Mouse (Mus musculus) lung, postnatal 10 days (tissue): ENCODE measurements around the gene Ralgapa1.

Experiments
- DNase-seq: peaks from one replicate; pipeline ENCODE4 v3.0.0; 2021

The Ralgapa1 gene

DNA sequence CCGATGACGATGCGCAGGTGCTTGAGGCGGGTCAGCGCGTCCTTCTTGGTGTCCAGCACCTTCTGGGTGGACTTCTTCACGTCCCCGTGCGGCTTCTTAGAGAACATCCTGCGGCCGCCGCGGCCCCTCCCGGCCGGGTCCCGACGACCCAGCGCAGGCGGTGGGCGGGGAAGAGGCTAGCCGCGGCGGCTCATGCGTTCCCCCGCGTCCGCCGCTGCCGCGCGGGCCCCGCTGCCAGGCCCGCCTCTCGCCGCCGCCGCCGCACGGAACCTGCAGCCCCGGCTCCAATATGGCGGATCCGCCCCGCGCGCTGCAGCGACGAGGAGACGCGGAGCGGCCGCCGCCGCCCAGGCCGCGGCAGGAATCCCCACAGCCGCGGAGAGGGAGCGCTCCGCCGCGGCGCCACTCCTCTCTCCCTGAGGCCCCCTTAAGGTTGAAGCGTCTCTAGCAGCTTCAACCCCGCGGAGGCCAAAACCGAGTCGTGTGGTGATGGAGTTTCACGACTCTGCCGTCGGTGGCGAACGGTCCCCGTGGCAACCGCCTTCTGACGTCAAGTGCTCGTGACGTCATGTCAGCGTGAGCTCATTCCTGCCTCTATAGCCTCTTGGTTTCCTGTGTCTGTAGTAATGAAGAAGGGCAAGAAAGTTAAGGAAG lies at the start of gene Ralgapa1:
Ralgapa1 (minus strand) TSS at position 507 of the 654 bp plus-strand sequence.
- DNase-seq: peak; percentile 94

DNA sequence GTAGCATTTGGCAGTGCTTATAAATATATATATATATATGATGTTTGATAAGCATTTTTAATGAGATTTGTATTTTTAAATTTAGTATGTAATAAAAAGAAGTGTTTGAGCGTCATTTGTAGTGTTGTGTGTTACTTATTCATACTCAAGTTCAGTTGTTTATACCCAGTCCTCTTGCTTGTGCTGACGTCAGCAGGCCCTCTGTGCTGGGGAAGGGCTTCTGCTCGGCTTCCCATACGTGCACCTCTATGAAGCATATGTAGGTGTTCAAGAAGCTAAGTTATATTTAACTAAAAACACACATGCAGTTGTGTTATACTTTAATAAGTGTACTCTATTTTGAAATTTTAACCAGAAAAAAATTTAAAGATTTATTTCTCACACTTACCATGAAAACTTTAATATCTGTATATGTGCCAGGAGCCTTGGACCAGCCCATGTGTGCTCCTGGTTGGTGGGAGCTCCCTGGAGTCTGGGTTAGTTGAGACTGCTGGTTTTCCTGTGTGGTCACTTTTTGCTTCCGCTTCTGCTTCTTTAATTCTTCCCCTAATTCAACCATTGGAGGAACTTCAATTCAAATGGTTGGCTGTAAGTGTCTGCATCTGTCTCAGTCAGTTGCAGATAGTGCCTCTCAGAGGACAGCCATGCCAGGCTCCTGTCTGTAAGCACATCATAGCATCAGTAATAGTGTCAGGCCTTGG lies 48.8 kb upstream of the Ralgapa1 start:
- DNase-seq: no peak

DNA sequence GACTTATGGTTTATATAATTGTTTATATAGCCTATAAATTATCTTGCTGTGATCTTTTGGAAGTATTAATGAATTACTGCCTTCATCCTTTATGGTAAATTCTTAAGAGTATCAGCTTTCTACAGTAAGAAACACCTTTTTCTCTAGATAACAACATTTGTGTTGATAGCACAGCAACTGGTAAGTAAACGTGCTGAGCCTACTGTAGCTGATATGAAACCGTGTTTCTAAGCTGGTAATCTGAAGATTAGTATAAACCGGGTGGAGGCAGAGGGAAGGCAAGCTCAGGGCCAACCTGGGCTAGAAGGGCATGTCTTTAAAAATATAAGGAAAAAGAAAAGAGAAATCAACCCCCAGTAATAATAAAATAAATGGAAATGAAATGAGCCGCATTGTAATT lies 46.8 kb upstream of the Ralgapa1 start:
- DNase-seq: no peak

DNA sequence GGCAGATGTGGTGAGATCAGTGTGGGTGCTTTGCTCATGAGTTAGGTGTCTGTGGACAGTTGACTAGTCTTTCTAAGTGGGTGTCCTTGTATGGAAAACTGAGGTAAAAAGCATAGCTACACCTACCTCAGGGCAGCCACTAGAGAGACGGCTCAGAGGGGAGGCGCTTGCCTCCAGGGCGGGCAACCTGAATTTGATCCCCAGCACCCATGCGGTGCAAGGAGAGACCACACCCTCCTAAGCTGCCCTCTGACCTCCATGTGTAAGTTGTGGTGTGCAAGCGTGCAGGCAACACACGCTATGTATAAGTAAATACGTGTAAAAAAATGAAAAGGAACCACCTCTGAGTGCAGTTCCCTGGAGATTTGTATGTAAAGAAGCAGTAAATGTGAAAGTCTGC lies 39.7 kb upstream of the Ralgapa1 start:
- DNase-seq: no peak

DNA sequence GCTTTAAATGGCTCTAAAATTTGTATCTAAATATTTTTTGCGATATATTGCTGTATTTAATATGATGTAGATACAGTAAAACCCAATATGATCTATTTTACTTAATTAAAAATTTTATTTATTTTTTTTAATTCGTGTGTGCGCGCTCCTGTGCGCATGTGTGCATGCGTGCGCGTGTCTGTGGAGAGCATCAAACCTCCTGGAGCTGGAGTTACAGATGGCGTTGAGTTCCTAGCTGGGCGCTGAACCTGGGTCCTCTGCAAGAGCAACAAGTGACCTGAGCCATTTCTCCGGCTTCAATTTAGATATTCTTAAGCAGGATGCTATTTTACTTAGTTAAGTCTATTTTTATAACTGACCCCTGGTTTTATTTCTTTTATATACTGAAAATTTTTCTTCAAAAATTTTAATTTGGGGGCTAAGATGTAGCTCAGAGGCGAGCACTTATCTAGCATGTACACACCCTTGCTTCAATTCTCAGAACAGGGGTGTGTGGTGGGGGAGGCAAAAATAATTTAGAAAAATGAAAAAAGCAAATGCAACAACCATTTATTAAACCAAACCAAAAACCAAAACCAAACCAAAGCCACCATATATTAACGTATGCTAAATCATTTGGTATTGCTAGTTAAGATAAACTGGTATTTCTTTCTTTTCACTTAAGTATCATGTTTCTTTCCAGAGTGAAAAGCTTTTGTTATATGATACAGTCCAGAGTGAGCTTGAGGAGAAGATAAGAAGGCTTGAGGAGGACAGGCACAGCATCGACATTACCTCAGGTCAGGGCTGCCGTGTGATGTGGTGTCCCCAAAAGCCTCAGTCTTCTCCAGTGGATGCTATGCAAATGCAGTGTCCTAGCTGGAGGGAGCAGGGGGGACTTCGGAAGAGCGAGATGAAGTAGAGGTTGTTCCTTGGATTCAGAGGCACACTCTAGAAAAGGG lies 38.7 kb upstream of the Ralgapa1 start:
- no peak for DNase-seq

DNA sequence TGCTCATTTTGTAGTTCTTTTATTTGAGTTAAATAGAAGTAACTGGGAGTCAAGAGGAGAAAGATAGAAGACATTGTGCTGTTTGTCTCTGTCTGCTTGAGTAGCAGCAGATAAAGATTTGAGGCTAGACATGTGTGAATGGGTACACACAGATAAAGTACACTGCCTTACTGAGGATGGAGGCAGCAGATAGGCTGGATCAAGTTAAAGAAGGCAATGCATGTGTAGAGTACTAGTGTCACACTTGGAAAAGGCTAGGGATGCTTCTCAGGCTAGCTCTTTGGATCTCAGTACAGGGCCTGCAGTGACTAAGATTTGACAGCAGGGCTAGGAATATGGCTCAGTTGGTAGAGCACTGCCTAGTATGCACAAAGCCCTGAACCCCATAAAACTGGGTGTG lies 29.7 kb upstream of the Ralgapa1 start:
- no peak for DNase-seq

DNA sequence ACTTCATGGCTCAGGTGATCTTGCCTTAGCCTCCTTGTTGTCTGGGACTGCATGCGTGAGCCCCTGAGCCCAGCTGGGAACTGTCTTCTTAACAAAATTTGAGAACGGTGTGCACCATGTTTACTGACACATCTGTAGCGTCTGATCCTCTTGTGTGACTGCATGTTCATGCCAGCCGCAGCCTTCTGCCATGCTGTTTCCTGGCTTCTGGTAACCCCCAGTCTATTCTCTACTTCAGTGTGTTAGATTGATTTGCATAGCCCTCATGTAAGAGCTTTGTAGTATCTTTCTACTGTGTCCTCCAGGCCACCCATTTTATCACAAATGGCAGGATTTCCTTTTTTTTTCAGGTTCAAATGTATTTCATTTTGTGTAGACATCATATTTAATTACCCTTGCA lies 26.9 kb upstream of the Ralgapa1 start:
- DNase-seq: no peak

DNA sequence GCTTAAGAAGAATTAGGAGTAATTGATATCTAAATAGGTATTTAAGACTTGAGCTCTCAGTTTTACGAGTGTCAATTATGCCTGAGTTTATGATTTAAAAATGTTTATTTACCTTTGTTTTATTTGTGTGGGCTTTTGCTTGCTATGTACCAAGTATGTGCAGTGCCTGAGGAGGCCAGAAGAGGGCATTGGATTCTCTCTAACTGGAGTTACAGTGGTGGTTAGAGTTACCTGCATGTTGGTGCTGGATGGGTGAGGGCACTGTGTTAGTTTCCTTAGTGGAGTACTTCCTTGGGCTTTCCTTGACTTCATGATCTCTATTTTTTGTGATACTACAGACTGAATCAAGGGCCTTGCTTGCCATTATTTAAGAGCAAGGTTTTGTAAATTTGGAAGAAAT lies 25.8 kb upstream of the Ralgapa1 start:
- DNase-seq: peak; percentile 29

DNA sequence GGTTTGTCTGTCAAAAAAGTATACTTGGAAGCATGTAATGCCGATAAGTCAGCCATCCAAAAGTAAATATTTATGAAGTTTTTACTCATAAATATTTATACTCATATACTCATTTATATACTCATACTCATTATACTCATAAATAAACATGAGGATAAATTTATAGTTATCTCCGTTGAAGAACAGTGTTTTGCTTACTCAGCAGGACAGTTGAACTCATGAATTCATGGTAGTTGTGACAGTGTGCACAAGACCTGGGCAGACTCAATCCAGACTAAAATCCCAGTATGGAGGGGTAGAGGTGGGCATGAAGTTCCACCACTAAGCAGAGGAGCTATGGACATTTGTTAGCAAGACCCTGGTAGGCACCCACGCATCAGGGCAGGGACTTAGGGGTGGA lies 16.5 kb upstream of the Ralgapa1 start:
- no peak for DNase-seq

DNA sequence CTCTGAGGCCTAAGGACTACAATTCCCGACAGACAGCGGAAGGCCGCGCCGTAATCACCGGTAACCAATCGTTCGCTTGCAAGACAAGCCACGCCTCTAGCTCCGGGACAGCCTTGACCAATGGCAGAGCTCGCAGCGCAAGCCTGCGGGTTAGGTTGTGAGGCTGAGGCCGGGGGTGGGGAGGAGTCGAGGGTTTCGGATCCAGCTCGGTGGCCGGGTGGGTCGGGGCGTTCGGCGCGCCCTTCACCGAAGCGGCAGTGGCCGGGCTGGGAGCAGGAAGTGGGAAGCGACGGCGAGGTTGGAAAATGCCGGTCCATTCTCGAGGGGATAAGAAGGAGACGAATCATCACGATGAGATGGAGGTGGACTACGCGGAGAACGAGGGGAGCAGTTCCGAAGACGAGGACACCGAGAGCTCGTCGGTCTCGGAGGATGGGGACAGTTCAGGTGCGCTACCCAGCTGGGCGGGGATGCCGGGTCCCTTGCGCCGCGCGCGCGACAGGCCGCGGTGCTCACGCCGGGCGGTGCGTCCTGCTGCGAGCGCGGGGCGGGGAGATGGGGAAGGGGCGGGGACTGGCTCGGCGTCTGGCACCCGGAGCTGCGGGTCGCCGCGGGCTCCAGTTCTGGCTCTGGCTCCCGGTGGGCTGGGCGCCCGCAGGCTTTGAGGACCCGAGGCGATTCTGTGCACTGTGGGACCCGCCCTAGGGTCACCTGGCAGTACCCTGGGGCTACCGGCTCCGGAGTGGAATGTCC lies 15.4 kb upstream of the Ralgapa1 start, which contains the start of gene Brms1l:
Brms1l (plus strand) TSS at position 126 of the 753 bp plus-strand sequence.
- peak; percentile 99 for DNase-seq

DNA sequence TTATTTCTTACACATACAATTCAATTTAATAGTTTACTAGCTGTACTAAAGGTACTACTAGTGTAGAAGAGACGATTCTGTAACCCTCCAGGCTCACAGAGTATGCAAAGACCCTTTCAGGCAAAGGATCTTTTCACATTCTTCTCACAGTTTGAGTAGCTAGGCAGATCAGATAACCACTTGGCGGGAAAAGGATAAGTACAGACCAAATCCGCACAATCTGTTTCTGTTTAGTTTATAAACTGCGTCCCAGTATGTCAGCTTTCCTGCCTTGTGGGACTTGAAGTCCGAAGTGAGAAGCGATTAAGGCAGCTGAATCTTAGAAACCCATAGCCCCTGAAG lies 14.9 kb upstream of the Ralgapa1 start:
- no peak for DNase-seq

DNA sequence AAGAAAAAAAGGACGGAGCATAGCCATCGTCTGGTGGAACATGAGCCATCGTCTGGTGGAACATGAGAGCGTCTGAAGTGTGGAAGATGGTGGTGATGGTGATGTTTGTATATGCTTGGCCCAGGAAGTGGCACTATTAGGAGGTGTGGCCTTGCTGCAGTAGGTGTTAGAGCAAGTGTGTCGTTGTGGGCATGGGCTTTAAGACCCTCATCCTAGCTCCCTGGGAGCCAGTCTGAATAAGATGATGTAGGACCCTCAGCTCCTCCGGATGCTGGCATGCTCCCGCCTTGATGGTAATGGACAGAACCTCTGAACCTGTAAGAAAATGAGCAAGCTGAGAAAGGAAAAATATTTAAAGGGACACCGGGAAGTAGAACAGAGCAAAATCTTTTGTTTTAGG lies 13.9 kb upstream of the Ralgapa1 start:
- DNase-seq: no peak

DNA sequence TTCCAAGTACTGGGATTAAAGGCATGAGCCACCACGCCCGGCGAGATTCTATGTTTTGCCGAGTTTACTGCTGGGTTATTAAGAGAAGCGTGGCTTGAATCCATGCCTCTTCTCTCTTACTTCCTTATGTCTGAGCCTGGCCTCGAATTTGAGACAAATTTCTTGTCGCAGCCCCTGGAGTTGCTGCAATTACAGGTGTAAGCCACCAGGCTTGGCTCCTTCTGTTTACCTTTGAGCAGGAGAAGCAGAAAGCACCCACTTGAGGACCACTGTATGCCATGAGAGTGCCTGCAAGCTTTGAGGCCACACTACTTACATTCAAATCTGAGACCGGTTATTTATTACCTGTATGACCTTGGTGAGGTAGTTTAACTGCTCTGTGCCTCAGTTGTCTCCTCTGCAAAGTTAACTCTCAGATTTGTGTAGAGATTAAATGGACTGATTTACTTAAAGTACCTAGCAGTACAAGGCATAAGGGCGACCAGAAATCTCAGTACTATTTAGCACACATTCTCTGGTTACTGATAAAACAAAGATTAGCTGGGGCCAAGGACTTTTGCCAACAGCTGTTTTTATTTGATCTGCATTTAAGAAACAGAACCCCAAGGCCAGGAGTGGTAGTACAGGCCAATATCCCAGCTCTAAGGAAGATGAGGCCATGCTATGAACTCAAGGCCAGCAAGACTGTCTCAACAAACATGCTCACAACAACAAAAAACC lies 13.1 kb upstream of the Ralgapa1 start:
- DNase-seq: no peak

DNA sequence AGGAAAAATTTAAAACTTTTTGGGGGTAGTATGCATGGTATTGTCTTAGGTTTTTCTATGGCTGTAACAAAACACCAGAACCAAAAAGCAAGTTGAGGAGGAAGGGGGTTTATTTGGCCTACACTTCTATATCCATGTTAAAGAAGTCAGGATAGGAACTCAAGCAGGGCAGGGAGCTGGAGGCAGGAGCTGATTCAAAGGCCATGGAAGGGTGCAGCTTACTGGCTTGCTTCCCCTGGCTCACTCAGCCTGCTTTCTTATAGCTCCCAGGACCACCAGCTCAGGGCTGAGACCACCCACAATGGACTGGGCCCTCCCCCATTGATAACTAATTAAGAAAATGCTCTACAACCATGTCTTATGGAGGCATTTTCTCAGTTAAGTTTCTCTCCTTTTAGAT lies 12.0 kb upstream of the Ralgapa1 start:
- no peak for DNase-seq

DNA sequence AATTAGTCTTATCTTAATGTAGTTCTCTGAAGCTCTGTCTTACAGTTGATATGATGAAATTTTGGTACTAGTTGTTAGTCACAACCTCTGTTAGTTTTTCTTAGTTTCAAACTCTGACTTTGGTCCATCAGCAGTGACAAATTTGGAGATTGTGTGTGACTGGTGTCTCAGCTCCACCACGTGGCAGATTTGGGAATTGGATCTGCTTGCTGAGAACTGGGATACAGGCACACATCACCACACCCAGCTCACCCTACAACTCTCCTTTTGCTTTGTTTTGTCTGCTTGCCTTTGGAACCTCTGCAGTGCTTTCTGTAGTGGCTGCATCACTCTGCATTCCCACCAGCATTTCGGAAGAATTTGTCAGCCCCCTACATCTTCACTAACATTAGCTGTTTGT lies 10.1 kb upstream of the Ralgapa1 start:
- peak; percentile 86 for DNase-seq

DNA sequence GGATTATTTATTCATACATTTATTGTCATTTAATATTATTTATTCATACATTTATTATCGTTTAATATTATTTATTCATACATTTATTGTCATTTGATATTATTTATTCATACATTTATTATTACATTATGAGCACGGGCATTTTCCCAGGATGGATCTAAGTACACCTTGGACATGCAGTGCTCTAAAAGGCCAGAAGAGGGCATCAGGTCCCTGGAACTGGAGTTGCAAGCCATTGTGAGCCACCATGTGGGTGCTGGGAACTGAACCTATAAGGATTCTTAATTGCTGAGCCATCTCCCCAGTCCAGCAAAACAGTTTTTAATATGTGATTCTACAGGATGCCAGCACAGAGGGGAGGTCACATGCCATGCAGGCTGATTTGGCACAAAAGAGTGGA lies 4.6 kb upstream of the Ralgapa1 start:
- DNase-seq: no peak

DNA sequence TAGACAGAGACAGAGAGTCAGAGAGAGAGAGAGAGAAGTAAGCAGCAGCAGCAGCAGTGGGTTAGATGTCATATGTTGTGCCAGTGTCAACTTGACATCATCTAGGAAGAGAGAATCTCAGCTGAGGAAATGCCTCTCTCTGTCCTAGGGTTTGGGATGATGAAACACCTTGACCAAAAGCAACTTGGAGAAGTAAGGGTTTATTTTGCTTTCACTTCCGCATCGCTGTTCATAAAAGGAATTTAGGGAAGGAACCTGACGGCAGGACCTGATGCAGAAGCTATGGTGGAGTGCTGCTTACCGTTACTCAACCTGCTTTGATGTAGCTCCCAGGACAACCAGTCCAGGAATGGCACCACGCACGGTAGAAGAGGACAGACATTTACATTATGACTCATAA lies 3.1 kb upstream of the Ralgapa1 start:
- no peak for DNase-seq

DNA sequence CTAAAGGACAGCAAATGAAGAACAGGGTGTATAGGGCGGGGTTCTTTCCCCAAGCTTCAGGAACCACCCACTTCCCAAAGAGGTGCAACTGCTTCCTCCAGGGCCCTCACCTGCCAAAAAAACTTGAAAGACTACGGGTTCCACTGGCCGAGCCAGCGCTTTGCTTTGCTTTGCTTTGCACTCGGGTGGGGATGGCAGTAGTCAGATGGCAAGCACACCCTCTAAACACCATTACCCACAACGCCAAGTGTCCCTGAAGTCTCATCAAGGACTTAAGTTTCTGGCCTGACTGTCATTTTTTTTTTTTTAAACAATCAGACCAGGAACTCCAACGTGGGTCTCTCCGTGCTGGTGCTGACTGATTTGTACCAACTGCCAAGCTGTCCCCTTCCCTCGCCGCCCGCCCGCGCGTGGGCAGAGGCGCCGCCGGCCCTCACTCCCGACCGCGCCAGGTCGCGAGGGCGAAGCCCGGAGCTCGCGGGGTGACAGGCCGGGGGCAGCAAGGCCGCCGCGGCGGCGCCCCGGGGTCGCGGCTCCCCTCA lies 777 bp downstream of the Ralgapa1 start:
- DNase-seq: peak; percentile 48

DNA sequence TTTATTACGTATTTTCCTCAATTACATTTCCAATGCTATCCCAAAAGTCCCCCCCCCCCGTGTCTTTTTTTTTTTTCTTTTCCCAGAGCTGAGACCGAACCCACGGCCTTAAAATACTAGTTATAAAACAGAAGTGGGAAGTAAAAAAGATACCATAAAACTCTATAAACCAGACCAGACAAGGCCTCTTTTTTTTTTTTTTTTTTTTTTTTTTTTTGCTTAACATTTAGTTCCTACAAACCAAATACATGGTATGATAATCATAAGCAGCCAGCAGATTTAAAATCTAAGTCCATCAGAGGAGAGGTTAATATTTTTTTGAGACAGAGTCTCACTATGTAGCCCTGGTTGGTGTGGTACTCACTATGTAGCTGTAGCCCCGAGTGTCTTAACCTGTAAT lies 4.5 kb downstream of the Ralgapa1 start:
- DNase-seq: no peak

DNA sequence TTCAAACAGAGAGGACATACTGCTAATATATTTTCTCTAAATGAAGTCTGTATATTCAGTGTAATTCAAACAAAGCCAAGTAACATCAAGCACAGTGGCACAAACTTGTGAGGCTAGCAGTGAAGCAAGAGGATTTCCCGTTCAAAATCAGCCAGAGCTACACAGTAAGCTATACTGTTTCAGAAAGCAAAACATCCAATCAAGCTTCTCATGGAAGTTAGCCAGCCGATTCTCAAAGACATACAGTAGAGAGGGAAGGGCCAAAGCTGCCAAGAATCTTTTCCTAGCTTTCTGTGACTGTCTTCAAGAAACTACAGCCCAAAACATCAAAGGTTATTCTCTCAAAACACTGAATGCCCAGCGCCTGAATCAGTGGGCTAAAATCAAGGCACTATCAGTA lies 15.9 kb downstream of the Ralgapa1 start:
- DNase-seq: no peak

DNA sequence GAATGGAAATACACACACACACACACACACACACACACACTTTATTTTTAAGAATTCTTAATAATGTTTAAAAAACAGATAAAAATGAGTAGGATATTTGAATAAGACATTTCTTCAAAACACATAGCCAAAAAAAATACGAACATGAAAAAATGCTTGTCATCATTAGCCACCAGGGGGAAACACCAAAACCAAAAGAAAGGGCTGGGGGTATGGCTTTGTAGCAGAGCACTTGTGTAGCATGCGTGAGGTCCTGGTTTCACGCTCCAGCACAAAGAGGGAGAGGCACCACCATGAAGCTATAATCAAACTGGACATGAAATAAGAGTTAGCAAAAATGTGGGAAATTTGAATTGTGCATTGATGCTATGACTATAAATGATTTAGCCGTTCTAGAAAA lies 19.8 kb downstream of the Ralgapa1 start:
- DNase-seq: no peak

DNA sequence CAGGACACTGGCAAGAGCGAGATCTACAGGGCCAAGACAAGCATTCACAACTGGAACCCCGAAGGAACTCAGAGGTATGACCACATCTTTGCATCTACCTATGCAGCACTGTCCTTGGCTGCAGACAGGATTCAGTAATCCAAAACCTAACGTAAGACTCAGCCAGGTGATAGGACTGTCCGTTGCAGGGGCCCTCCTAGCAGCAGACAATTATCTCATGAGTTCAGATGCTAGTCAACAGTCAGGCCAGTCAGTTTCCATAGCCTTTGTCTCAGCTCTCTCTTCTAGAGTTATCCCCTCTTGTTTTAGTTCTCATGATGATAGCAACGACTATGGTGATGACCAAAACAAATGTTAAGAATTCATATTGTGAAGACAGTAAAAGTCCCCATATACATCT lies 20.8 kb downstream of the Ralgapa1 start:
- DNase-seq: no peak
